ENCODE assay signal across 8 mouse cellular contexts in genomic region chr14:54516710-54517310, GRCm38 (mm10). TPM values are rescaled to one million over a fixed set of nuclear protein-coding genes. Genes with fewer than 3 reads are reported as not detected.
DNase-seq lines count a peak whose midpoint lies in the region; ATAC-seq and TF ChIP-seq lines count a peak whose summit lies in the region.

No protein-coding gene starts in this region.

- ATAC-seq in liver, embryonic 12.5 days: peak; percentile 25

- TF ChIP-seq POLR2A in testis, adult 2 months (IDR thresholded peaks at IDR 0.05; ENCODE audit: control insufficient read depth, low read depth, low read length): no peak

- H3K4me2 ChIP-seq in liver, embryonic 12.5 days: peak overlapping the region; percentile 89

- peak overlapping the region; percentile 82 for H3K9ac ChIP-seq in liver, embryonic 12.5 days

- DNase-seq in cerebellum, adult 9-11 months: peak; percentile 38
- no peak for DNase-seq in cerebellum, postnatal 25 days
- DNase-seq in testis, postnatal 10 days (ENCODE audit: low spot score): no peak
- no peak for DNase-seq in adrenal gland, postnatal 4 days (ENCODE audit: low spot score in 2 of 2)
- DNase-seq in urinary bladder, postnatal 36 days (ENCODE audit: low spot score in 2 of 2): no peak
- DNase-seq in gastrocnemius, postnatal 36 days: no peak

- 2% methylated on average over 17 of the region's 17 CpGs for WGBS in liver, embryonic 12.5 days (ENCODE audit: insufficient replicate concordance)

- peak overlapping the region; percentile 90 for H3K27ac ChIP-seq in testis, adult 2 months (ENCODE audit: control insufficient read depth, insufficient read depth, low read depth, low read length)
- H3K27ac ChIP-seq in liver, embryonic 12.5 days: peak overlapping the region; percentile 67

- peaks cover 2% of the 10 kb centered on the region for H3K4me1 ChIP-seq in testis, adult 2 months (ENCODE audit: control insufficient read depth, insufficient read depth, low read length)
- H3K4me1 ChIP-seq in liver, embryonic 12.5 days: peaks cover 30% of the 10 kb centered on the region

- H3K36me3 ChIP-seq in testis, adult 2 months (ENCODE audit: control insufficient read depth, insufficient read depth, low read length): peaks cover 4% of the 10 kb centered on the region
- H3K36me3 ChIP-seq in liver, embryonic 12.5 days: peaks cover 36% of the 10 kb centered on the region

- peak; percentile 2; the same call in 1 of the 2 replicates for TF ChIP-seq CTCF in testis, adult 2 months (IDR thresholded peaks at IDR 0.05; ENCODE audit: control insufficient read depth, insufficient read depth, insufficient replicate concordance, low read depth, low read length)

- peaks cover 6% of the 10 kb centered on the region; the same call in 1 of the 2 replicates for H3K9me3 ChIP-seq in liver, embryonic 12.5 days (replicated peaks)

- no peaks in the 10 kb centered on the region for H3K27me3 ChIP-seq in testis, adult 2 months (ENCODE audit: control insufficient read depth, insufficient read depth, low read length)
- H3K27me3 ChIP-seq in liver, embryonic 12.5 days (replicated peaks): 0 out of 2 replicates have a peak, but pooled peaks cover 6% of the 10 kb centered on the region

- intact Hi-C loops in gastrocnemius, postnatal 36 days (cut with DNase I): loop anchor here (10.0 kb wide), 1 partner anchor 578 kb away; the partner anchor contains the start of genes Thtpa and Zfhx2

- H3K4me3 ChIP-seq in testis, adult 2 months (ENCODE audit: control insufficient read depth, low read depth, low read length): peak overlapping the region; percentile 95
- H3K4me3 ChIP-seq in liver, embryonic 12.5 days: peak overlapping the region; percentile 83

RNA-seq across cellular contexts. Expression of gene Prmt5, which starts 0.5 kb away (rescaled TPM):
- 17.5 and 19.0 TPM in 2 replicates for polyA plus RNA-seq in testis, adult 2 months (2012; rRNA removed)
- 60.6 and 61.1 TPM in 2 replicates for polyA plus RNA-seq in liver, embryonic 12.5 days (2016; fragmentation: Nextera tagmentation; extraction: Ambion mirVana)
- total RNA-seq in adrenal gland, postnatal 4 days (2021): 10 to 100 TPM; 47.0 to 51.8 TPM
- 10 to 100 TPM; 27.7 to 30.7 TPM for total RNA-seq in gastrocnemius, postnatal 36 days (2021)

RNA-seq across cellular contexts. Expression of gene Haus4, which starts 37.6 kb away (rescaled TPM):
- polyA plus RNA-seq in testis, adult 2 months (2012; rRNA removed): 107 and 125 TPM in 2 replicates
- polyA plus RNA-seq in liver, embryonic 12.5 days (2016; fragmentation: Nextera tagmentation; extraction: Ambion mirVana): 49.3 and 52.0 TPM in 2 replicates
- 10 to 100 TPM; 45.6 to 52.5 TPM for total RNA-seq in adrenal gland, postnatal 4 days (2021)
- 1 to 10 TPM; 3.1 to 3.8 TPM for total RNA-seq in gastrocnemius, postnatal 36 days (2021)

RNA-seq across cellular contexts. Expression of gene Rem2, which starts 40.9 kb away (rescaled TPM):
- polyA plus RNA-seq in testis, adult 2 months (2012; rRNA removed): 0.25 and 0.28 TPM in 2 replicates
- polyA plus RNA-seq in liver, embryonic 12.5 days (2016; fragmentation: Nextera tagmentation; extraction: Ambion mirVana): 0.19 and 0.39 TPM in 2 replicates
- total RNA-seq in adrenal gland, postnatal 4 days (2021): 1 to 10 TPM; 1.6 to 2.3 TPM
- total RNA-seq in gastrocnemius, postnatal 36 days (2021): not detected

RNA-seq across cellular contexts. Expression of gene Lrp10, which starts 52.9 kb away (rescaled TPM):
- polyA plus RNA-seq in testis, adult 2 months (2012; rRNA removed): 13.8 and 15.6 TPM in 2 replicates
- polyA plus RNA-seq in liver, embryonic 12.5 days (2016; fragmentation: Nextera tagmentation; extraction: Ambion mirVana): 31.2 and 32.9 TPM in 2 replicates
- total RNA-seq in adrenal gland, postnatal 4 days (2021): 10 to 100 TPM; 77.0 to 88.0 TPM
- total RNA-seq in gastrocnemius, postnatal 36 days (2021): 10 to 100 TPM; 34.2 to 36.1 TPM

Comparison
In these comparisons a context has a peak if more than half of its experiments do, and no peak if none do; other contexts are left out.
1. RNA of gene Haus4, which starts 37.6 kb away (total RNA-seq): 45.6 to 52.5 TPM in adrenal gland, postnatal 4 days; 3.1 to 3.8 TPM in gastrocnemius, postnatal 36 days; every median in the first group is over 4 times any median in the second.